Mouse (Mus musculus): Measurements from ENCODE around the gene Efnb3.
A peak's percentile ranks its signal among the peaks of the same experiment; 100 is the strongest.

Efnb3 gene

GRCm38 (mm10) chr11:69516151-69516640 lies 43.8 kb downstream of the Efnb3 start:
- DNase-seq (ENCODE audit: low read depth, low spot score), result no peak

DNA sequence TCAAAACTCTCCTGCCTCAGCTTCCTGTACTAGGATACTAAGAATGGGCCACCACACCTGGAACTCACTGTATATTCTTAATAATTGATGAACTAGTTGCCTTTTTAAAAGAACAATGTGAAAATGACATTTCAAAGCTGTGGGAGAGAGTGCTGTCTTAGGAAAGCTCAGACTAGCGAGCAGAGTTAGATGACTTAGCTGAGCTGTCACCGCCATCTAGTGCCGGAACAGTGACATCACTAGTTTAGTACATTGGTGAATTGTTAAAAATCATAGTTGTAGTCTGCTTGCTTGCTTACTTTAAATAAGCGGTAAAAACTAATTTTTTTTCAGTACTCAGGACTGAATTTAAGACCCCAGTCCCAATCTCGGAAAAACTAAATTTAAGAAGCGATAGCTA lies 46.2 kb downstream of the Efnb3 start:
- DNase-seq (ENCODE audit: low read depth, low spot score), result peak; percentile 59

DNA sequence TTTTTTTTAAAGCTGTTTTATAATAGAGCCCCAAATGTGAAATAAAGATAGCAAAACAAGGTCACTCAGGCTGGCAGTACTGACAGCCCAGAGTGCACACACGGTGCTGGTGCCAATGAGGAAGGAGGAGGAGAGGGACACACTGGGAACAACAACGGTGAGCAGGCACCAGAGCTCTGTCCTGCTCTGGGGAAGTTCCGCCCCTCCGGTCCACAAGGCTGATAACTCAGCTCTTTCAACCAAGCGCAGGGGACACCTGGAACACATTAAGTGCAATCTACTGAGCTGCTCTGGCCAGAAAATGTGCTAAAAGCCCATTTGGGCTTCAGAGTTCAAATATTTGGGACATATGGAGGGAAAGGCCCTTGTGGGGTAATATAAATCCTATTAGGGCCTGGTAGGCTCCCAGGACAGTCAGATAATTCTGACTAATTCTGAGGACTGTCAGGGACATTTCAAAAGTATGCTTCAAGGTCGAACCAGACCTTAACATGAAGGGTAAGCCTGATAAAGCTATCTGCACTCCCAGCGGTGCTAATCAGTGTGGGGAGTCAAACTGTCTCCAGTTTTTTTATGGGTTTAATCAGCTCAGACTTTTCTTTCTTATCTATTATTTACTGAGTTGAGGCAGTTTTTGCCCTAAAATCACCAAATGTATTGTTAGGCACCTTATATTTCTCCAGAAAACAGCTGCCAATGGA lies 49.1 kb downstream of the Efnb3 start:
- DNase-seq (ENCODE audit: low read depth, low spot score), result no peak

Measured in R1 (cell line).